Mouse (Mus musculus) c-Kit-negative CD71-positive TER-119-positive erythroid progenitor cells, embryonic 14.5 days (primary cell): Measurements from ENCODE around the gene Wfdc12.

Source experiments
- DNase-seq: peaks from one replicate; pipeline ENCODE4 v3.0.0-alpha.2; 2013; ENCODE audit warnings: low read depth, low spot score

Gene Wfdc12

DNA sequence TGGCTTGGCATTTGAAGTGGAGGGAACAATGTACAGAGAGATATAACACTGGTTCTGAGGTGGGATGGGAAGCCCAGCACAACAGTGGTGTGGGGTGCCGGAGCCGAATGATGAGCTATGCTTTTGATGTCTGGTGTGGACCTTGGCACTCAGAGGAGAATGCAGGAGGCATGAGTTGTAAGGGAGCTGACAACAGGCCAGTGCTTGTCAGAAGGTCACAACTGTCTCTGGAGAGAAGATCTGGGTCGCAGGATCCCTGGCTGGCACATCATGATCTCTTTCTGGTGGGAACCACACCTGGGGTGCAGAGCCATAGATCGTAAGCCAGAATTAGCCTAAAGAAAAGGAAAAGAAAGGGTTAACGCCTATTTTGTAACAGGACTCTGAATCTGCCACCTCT is 12.6 kb downstream of the Wfdc12 start:
- no peak for DNase-seq

DNA sequence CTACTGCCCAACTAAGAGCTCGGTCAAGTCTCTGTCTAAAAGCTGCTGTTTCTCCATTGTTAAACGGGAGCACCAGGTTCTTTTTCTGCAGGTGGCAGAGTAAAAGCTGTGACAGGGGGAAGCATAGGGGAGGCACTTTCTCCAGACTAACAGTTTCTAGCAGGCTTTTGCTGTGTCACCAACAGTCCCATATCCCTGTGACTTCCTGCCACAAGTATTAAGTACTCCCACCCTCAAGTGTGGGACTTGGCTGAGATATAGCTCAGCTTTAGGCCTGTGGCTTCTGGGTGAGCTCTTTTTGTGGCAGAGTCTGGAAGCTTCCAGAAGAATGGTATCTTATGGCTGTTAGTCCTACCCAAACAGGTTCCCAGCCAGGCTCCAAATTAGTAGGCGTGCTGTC is 14.6 kb downstream of the Wfdc12 start:
- DNase-seq, result no peak

DNA sequence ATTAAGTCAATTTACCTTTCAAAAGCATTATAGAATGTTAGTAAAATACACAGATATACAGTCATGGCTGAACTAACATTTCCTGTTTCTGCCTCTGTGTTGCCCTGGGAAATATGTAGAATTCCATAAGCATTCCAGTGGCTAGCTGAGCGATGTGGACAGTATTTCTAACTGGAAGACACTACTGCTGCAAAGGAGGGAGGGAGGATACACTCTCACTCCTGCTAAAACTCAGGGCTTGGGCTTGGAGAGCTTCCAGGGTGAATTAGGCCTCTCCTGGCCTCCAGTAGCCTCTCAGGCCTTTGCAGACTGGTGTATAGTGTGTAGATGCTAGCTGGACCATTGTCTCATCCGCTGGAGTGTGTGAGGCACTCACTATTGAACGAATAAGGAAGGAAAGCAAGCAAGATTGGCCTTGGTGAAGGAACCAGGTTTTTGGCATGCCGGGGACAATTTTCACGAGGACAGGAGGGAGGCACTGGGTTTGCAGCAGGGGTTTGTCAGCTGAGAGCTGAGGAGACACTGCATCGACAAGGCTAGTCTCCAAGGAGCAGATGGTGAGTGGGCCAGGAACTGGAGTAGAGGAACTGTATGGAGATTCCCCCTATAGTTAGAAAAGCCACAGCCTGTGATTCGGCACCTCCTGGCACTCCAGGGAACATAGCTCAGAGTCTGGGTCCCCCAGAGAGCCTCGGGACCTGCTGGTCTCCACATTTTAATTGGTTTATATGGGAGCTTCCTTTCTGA is 15.6 kb downstream of the Wfdc12 start:
- DNase-seq, result no peak

DNA sequence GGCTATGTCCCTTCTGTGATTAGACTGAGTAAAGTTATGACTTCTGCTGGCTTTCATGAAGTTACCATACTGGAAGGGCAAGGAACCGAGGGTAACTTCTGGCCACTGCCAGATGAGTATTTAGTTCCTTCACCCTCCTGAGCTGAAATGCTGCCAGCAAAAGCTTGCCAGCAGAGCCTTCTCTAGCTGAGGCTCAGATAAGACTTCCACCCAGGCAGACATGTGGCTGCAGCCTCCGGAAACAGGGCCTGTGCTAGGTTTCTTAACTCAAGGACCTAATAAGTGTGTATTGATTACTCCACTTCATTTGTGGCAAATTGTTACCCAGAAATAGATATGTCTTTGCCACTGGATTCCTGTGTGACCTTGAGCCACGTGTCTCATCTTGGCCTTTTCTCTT is 17.0 kb downstream of the Wfdc12 start:
- DNase-seq, result no peak

DNA sequence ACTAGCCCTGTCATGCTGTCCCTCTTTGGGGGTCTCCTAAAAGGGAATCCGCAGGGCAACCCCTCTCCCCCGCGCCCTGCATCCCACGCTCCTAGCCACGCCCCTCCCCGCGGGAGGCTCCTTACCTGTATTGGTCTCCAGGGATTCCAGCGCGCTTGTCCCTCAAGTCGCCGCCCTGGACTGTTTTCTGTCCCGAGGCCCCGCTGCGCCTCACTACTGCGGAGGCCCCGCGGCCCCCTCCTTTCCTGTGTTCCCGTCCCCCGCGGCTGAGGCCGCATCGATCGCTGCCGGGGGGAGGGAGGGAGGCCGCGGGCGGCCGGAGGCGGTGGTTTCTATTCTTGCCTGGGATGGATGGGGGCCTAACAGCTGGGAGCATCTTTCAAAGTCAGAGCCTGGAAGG is 19.5 kb downstream of the Wfdc12 start, which contains the start of gene Kcns1:
Gene Kcns1 (minus strand): TSS at position 212 of the 400 bp plus-strand sequence.
- DNase-seq, result no peak

DNA sequence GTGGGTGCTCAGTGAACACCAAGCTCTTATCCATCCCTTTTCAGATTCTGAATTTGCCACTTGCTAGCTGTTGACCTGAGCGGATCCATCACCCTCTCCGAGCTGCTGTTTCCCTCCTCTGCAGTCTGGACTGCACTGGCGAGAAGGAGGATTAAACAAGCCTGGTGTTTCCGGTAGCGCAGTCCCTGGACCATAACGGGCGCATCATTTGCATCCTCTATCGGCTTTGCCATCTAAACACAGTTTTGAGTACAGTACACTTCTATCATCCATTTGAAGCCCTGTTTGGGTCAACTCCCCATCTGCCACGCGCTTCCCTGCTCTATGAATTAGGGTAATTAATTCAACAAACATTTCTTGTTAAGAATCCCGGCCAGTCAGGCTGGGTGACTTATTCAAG is 20.1 kb downstream of the Wfdc12 start:
- no peak for DNase-seq

DNA sequence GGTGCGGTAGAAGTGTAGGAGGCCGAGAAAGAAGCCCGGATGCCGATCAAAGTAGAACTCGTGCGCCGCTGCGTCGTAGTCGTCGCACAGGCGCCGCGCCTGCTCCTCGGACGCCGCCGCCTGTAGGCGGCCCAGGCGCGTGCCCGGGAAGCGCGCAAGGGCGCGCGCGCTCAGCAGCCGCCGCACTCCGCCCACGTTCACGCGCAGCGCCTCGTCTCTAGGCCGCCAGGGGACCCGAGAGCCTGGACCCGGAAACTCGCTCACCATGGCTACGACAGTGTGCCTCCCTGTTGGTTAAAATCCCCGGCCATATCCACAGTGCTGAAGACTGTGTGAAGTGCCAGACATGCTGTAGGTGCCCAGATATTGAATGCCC is 21.8 kb downstream of the Wfdc12 start:
- DNase-seq, result no peak

DNA sequence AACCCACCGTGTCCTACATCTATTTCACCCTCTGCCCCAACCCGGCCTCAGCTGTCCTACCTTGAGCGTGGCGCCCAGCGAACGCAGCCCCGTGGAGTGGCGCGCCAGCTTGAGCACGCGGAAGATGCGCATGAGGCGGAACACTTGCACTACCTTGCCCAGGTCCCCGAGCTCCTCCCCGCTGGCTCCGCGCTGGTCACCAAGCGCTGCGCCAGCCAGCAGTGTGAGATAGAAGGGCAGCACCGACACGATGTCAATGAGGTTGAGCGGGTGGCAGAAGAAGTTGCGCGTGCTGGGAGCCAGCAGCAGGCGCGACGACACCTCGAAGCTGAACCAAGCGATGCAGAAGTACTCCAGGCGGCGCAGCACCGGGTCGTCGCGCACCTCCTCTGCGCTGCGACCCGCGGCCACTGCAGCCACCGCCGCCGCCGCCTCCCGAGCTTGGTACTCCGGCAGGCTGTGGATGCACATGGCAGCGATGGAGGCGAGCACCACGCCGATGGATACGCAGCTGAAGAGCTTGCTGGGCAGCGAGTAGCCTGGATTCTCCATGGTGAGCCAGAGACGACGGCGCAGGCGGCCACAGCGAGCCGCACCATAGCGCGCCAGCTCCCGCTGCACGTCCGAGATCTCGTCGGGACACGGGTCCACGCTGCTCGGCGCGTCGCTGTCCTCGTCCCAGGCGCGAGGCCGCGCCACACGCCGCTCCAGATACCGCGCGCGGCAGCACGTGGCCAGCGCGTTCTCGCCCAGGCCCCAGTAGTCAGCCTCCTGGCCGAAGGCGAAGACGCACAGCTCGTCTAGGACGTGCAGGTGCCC is 22.4 kb downstream of the Wfdc12 start:
- DNase-seq, result no peak

DNA sequence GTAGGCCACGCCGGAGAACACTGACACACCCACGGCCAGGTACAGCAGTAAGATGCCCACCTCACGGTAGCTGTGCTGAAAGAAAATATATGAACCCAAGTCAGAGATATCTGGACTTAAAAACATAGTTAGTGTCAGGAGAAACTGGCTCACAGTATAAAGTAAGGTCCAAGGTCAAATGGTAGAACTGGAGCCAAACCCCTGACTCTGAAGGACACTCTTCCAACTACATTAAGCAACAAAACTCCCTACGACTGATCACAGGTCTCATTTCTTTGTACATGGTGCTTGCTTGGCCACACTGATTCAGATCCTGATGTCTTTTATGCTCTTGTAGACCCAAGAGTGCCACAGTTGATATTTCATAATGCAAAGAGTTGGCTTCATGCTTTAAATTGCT is 25.5 kb downstream of the Wfdc12 start:
- no peak for DNase-seq

DNA sequence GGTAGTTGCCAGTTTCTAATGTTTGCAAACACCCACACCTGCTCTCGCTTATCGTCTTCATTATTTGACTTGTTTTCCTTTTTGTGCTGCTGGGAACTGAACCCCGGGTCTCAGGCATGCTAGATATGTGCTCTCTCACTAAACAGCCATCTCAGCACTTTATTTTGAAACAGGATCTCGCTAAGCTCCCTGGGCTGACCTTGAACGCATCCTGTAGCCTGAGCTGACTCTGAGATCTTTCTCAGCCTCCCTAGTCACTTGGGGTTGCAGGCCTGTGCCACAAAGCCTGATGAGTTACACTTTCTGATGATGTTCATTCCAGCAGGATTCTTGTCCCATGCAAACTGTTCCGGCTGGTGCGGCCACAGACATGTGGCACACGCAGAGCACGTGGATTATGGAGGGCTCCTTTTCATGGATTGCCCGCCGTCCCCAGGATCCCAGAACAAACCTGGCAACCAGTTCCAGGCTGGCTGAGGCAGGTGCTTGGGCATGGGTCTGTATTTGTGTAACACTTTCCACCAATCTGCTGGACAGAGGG is 28.8 kb downstream of the Wfdc12 start:
- DNase-seq, result no peak

DNA sequence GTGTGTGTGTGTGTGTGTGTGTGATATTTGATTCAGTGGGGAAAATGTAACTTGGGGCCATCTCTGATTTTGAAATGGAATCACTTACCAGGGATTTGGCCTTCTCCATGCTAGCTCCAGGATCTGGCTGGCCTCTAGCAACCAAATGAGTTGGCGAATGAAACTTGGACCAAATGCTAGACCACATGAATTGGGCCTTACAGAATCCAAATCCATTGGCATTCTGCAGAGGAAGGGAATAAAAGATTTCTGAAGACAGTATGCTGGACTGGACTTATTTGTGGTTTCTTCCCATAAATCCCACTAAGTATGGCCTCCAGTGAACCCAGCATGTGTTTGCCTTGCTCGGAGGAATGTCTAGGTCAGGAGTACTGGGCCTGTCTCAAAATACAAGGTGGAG is 31.6 kb downstream of the Wfdc12 start:
- no peak for DNase-seq

DNA sequence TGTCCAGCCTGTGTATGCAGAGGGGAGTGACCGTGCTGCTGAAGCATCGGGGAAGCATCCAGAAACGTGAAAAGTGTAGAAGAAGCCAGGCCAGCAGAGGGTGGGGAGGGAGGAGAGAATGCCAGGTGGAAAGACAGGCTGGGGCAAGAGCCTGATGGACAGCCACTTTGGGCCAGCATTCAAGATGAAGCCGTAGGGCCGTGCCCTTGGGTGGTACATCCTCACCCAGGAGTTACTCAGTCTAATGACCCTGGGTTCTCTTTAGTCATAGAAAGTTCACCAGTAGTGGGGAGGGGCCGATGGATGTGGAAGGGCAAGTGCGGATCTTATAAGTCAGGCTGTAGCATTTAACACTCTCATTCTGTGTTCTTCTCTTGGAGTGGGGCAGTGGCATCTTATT is 34.2 kb downstream of the Wfdc12 start:
- DNase-seq, result no peak

DNA sequence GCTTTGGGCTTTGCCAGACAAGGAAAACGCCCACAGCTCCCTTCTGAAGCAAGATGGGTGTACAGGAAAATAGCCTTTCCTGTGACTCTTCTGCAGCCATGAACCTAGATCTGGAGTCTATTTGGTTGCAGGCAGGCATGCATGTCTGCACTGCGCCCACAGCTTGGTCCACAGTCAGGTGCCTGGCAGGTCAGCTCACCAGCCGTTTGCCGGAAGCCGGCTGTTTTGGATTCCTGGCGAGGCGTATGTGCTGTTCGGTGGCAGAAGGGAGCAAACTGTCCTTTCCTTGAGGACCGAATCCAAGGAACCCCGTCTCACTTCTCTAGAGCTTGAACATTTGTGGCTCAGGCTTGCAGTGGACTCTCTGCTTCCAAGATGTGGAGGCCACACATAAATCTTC is 36.4 kb downstream of the Wfdc12 start:
- DNase-seq, result no peak

DNA sequence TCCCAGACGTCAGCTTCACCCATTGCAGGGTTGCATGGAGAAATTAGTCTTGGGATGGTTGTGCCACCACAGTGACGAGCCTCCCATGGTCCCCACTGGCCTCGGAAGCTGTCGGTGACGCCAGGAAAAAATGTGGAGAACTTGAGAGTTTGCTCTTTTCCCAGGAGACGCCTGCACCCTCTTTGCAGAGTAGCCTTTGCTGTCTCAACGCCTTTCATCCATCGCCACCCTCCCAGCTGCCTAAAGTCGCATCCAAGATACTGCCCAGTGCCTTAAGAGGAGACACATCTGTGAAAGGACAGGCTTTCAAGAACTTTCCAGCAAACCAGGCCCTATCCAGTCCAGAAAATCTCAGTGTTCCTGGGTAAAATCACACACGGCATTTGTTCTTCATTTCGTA is 38.1 kb downstream of the Wfdc12 start:
- no peak for DNase-seq

DNA sequence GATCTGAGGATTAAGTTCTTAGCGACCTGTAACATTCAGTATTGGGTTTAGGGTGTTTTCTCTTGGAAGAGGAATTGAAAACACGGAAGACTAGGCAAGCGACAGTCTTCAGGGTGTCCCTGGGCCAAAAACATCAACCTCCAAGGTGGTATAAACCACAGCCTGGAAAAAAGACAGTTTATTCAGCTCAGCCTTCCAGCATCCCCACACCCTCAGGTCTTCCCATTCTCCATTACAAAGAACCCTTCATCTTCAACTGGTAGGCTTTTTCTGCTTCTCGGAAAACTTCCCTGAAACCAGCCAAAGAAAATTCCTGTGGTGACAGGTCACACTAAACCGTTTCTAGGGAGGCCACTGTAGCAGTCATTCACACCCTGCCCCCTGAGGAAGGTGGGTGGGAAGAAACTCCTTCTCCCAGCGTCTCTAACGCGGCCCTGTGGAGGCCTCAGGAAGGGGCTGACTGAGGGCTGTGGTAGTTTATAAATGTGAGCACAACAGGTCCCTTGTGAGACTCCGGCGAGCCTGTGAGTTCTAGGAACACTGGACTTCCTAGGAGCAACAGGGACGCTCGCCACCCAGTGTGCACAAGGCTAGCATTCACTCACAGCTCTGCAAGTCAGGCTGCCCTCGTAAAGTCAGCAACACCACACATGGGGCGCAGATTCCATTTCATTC is 40.2 kb downstream of the Wfdc12 start:
- DNase-seq, result no peak

DNA sequence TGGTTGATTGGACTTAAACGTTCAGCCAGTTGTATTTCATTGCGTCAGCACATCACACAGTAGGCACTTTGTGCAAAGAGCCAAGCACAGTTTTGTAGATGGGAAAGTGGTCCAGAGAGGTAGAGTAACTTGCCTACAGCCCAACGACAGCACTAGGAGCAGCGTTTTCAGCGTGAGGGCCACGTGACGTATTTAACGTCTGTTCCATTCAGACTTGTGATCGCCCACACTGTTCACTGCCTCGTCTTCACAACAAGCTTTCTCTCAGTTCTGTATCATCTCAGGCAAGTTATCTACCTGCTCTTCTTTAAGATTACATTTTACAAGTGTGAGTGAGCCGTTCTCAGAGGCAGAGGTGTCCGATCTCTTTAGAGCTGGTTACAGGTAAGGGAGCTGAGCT is 43.9 kb downstream of the Wfdc12 start:
- DNase-seq, result no peak

DNA sequence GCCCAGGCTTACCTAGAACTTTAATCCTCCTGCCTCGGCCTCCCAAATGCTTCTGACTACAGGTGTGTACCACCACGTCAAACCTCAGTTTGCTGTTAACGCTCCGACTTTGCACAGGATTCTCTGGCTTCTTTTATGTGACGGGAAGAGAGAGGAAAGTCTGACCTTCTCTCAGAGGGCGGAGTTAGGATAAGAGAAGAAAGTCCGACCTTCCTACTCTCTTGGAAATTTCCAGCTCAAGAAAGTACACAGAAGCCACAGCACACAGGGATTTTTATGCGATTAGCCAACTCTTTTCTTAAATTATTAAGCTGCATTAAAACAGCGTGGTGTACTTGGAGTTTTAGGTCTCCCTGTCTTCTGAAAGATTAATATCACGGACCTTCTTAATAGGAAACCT is 45.9 kb downstream of the Wfdc12 start:
- DNase-seq, result no peak

DNA sequence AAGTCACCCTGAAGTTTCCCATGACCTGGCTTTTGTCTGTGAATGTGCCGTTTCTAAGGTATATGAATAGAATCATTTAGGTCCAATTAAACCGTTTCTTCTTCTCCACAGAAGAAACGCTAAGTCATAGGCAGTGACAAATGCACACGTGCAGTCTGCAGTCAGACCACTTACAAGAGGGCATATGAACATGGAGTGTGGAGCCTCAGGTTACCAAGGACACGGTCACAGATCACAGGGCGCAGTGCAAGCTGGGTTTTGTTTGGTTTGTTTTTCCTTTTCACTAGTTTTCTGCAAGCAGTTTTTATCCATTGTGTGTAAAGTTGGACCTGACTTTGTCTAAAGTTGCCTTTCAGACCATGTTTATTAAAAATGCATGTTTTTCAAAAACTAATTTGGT is 46.4 kb downstream of the Wfdc12 start:
- DNase-seq, result no peak

DNA sequence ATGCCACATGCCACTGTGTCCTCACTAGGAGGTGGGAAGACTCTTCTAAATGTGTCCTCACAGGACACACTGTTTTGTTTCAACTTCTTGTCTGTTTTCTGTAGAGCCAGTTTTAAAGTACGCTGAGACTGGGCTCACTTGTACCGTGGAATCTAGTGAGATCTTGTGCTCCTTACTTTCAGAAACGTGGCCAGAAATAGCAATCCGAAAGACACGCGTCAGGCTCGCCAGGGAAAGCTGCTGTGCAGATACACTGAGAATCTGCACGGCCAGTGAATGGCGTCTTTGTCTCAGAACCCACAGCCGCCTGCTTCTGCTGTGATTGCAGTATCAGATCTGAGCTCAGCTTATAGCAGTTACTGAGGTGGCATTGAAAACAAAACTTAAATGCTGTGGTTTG is 48.4 kb downstream of the Wfdc12 start:
- DNase-seq, result no peak
